Mouse (Mus musculus) liver, embryonic 16.5 days (tissue): Measurements from ENCODE around the gene Zfp65. TPM values are rescaled to one million over a fixed set of nuclear protein-coding genes. Genes with fewer than 3 reads are reported as not detected.
A peak's percentile ranks its signal among the peaks of the same experiment; 100 is the strongest.
"Not testable (repeated sequence)": the region's sequence is repeated elsewhere in the genome, so short reads cannot be mapped to it uniquely, and the experiment has no call there.

Experiments
- ATAC-seq: fragments of 200-750 bp; cut with Nextera tagmentation; 2 replicates; pipeline ENCODE4 v1.8.0; 2017; ENCODE audit warnings: low read depth, mild to moderate bottlenecking, moderate number of reproducible peaks, moderate library complexity
- H3K27ac ChIP-seq: fragments of 300-500 bp; sonication (generic); 2 replicates; pipeline ENCODE4 v1.5.1; 2014; ENCODE audit warnings: mild to moderate bottlenecking, low read length
- H3K27me3 ChIP-seq: fragments of 300-500 bp; sonication (generic); 2 replicates; pipeline ENCODE4 v1.6.1; 2014; ENCODE audit warnings: low read depth, low read length, mixed read lengths; ENCODE audit not compliant: control insufficient read depth, insufficient read depth
- H3K36me3 ChIP-seq: fragments of 300-500 bp; sonication (generic); 2 replicates; pipeline ENCODE4 v1.6.1; 2014; ENCODE audit warnings: mild to moderate bottlenecking; ENCODE audit not compliant: control insufficient read depth, insufficient read depth
- H3K4me1 ChIP-seq: fragments of 300-500 bp; sonication (generic); 2 replicates; pipeline ENCODE4 v1.6.1; 2014; ENCODE audit warnings: low read depth, low read length, mixed read lengths; ENCODE audit not compliant: control insufficient read depth
- H3K4me2 ChIP-seq: fragments of 300-500 bp; sonication (generic); 2 replicates; pipeline ENCODE4 v1.6.1; 2014; ENCODE audit warnings: low read depth, low read length, mixed read lengths
- H3K4me3 ChIP-seq: fragments of 300-500 bp; sonication (generic); 2 replicates; pipeline ENCODE4 v1.5.1; 2014; ENCODE audit warnings: low read depth, mild to moderate bottlenecking, low read length
- H3K9ac ChIP-seq: fragments of 300-500 bp; sonication (generic); 2 replicates; pipeline ENCODE4 v1.6.1; 2014; ENCODE audit warnings: low read depth, low read length
- H3K9me3 ChIP-seq: fragments of 300-500 bp; sonication (generic); replicated peaks from 2 replicates; pipeline ENCODE4 v1.6.1; 2016; ENCODE audit warnings: low read length; ENCODE audit not compliant: control insufficient read depth
- WGBS: fragments of 180-500 bp; shearing (Covaris S2); extraction: QIAGEN DNeasy Blood & Tissue Kit; methylation state at CpG from one replicate; pipeline ENCODE4 v1.1.7; 2014; ENCODE audit not compliant: insufficient replicate concordance; 5-methylcytosine and 5-hydroxymethylcytosine counted together
- polyA plus RNA-seq: library from polyadenylated mRNA; unstranded; fragments of >200 nt; fragmentation: Nextera tagmentation; extraction: Ambion mirVana; gene quantifications from 2 replicates; pipeline ENCODE4 v1.2.1, GENCODE M21; 2015

The Zfp65 gene
- 1.4 TPM in 2 replicates for polyA plus RNA-seq

GRCm38 (mm10) chr13:67728641-67729318, at the start of gene Zfp65:
Gene Zfp65, minus strand, starts transcription at chr13:67729173.
- Histone ChIP-seq H3K4me3 (peak within 1 kb of the TSS; percentile 51), H3K9me3 (no peaks in the 10 kb centered on the region), H3K36me3 (no peaks in the 10 kb centered on the region), H3K27me3 (no peaks in the 10 kb centered on the region), H3K27ac (no peak within 1 kb of the TSS), H3K9ac (peak within 1 kb of the TSS; percentile 17), H3K4me2 (peak within 1 kb of the TSS; percentile 50), H3K4me1 (no peaks in the 10 kb centered on the region)
- peak; percentile 51 for ATAC-seq
- WGBS: 3% methylated on average over 19 of the region's 21 CpGs

- Histone ChIP-seq H3K9ac (no peak overlapping the region), H3K27me3 (no peaks in the 10 kb centered on the region), H3K4me2 (no peak overlapping the region), H3K4me1 (no peaks in the 10 kb centered on the region), H3K4me3 (no peak overlapping the region), H3K36me3 (no peaks in the 10 kb centered on the region), H3K27ac (no peak overlapping the region), H3K9me3 (no peaks in the 10 kb centered on the region)
- WGBS: 56% methylated on average over 2 of the region's 2 CpGs
- ATAC-seq: no peak
These were observed 34.2 kb upstream of the Zfp65 start for GRCm38 (mm10) chr13:67763031-67763768.

- 71% methylated on average over 1 of the region's 1 CpGs for WGBS
- Histone ChIP-seq H3K36me3 (no peaks in the 10 kb centered on the region), H3K9ac (no peak overlapping the region), H3K4me3 (no peak overlapping the region), H3K4me1 (no peaks in the 10 kb centered on the region), H3K27me3 (no peaks in the 10 kb centered on the region), H3K27ac (no peak overlapping the region), H3K4me2 (no peak overlapping the region), H3K9me3 (no peaks in the 10 kb centered on the region)
- ATAC-seq: no peak
These were observed 31.0 kb upstream of the Zfp65 start for GRCm38 (mm10) chr13:67759966-67760365.

GRCm38 (mm10) chr13:67755761-67756160, 26.8 kb upstream of the Zfp65 start:
- Histone ChIP-seq H3K9me3 (no peaks in the 10 kb centered on the region), H3K27me3 (no peaks in the 10 kb centered on the region), H3K27ac (no peak overlapping the region), H3K4me1 (no peaks in the 10 kb centered on the region; the same call in 1 of the 2 replicates), H3K4me3 (no peak overlapping the region), H3K9ac (no peak overlapping the region), H3K4me2 (no peak overlapping the region), H3K36me3 (no peaks in the 10 kb centered on the region)
- no peak for ATAC-seq
- 65% methylated on average over 6 of the region's 6 CpGs for WGBS

- Histone ChIP-seq H3K4me2 (peak within 1 kb of the TSS; percentile 59), H3K4me1 (no peaks in the 10 kb centered on the region; the same call in 1 of the 2 replicates), H3K9me3 (no peaks in the 10 kb centered on the region), H3K27me3 (no peaks in the 10 kb centered on the region), H3K36me3 (no peaks in the 10 kb centered on the region), H3K27ac (peak within 1 kb of the TSS; percentile 83), H3K9ac (peak within 1 kb of the TSS; percentile 61), H3K4me3 (peak within 1 kb of the TSS; percentile 76)
- 6% methylated on average over 24 of the region's 24 CpGs for WGBS
- ATAC-seq: peak; percentile 91
These were observed 25.6 kb upstream of the Zfp65 start, which contains the start of gene Zfp85 for GRCm38 (mm10) chr13:67754333-67755306. Gene Zfp85, minus strand, starts transcription at chr13:67755228.

GRCm38 (mm10) chr13:67743896-67744295, 14.9 kb upstream of the Zfp65 start:
- Histone ChIP-seq H3K27me3 (no peaks in the 10 kb centered on the region), H3K4me3 (no peak overlapping the region), H3K9me3 (no peaks in the 10 kb centered on the region), H3K36me3 (peaks cover 5% of the 10 kb centered on the region), H3K4me2 (no peak overlapping the region), H3K9ac (no peak overlapping the region), H3K4me1 (no peaks in the 10 kb centered on the region), H3K27ac (no peak overlapping the region)
- WGBS: 81% methylated on average over 9 of the region's 9 CpGs
- no peak for ATAC-seq

- ATAC-seq: no peak
- Histone ChIP-seq H3K27me3 (no peaks in the 10 kb centered on the region), H3K4me1 (no peaks in the 10 kb centered on the region), H3K9me3 (no peaks in the 10 kb centered on the region), H3K9ac (no peak overlapping the region), H3K4me3 (no peak overlapping the region), H3K36me3 (peaks cover under 1% of the 10 kb centered on the region; the same call in 1 of the 2 replicates), H3K4me2 (no peak overlapping the region), H3K27ac (no peak overlapping the region)
- whole genome bisulfite sequencing: 75% methylated on average over 3 of the region's 3 CpGs
These were observed 14.0 kb upstream of the Zfp65 start for GRCm38 (mm10) chr13:67742941-67743340.

- H3K4me3 ChIP-seq, H3K36me3 ChIP-seq, H3K9me3 ChIP-seq, H3K4me2 ChIP-seq, H3K9ac ChIP-seq, H3K4me1 ChIP-seq, H3K27me3 ChIP-seq, ATAC-seq, H3K27ac ChIP-seq: not testable (repeated sequence)
- 80% methylated on average over 9 of the region's 9 CpGs for WGBS
These were observed 5.4 kb upstream of the Zfp65 start for GRCm38 (mm10) chr13:67734391-67734790.
